Mouse (Mus musculus) cortical plate, adult 2 months (tissue): ENCODE results near the gene Sphk2.

Experiments used
- CTCF ChIP-seq: fragments of 200-500 bp; IDR thresholded peaks from 2 replicates; pipeline ENCODE4 v1.5.1; 2011; ENCODE audit warnings: mild to moderate bottlenecking, control low read depth, low read length; ENCODE audit not compliant: insufficient read depth; ENCODE audit errors: extremely low read depth
- POLR2A ChIP-seq: fragments of 200-500 bp; IDR thresholded peaks from 2 replicates; pipeline ENCODE4 v1.6.1; 2011; ENCODE audit warnings: mild to moderate bottlenecking, low read length, control low read depth; ENCODE audit not compliant: insufficient read depth; ENCODE audit errors: extremely low read depth

DNA sequence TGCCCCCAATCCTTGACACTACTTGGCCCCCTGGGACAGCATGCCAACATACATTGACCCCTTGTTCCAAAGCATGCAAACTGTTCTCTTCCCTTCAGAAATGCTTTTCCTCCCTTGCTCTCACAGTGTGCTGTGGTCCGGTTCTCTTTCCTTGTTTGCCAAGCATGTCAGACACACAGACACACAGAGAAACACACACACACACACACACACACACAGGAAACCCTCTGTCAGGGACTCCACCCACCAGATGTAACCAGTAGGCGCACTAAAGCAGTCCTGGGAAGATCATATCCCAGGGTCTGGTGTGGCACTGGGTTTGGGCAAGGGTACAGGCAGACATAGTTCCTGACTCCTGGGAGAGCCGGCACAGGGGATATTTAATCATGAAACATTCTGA lies 31.0 kb downstream of the Sphk2 start:
- TF ChIP-seq POLR2A = no peak
- TF ChIP-seq CTCF = no peak
